Mouse (Mus musculus) heart, embryonic 14.5 days (tissue): ENCODE results near the gene Cmpk2. TPM values are rescaled to one million over a fixed set of nuclear protein-coding genes. Genes with fewer than 3 reads are reported as not detected.

Experiments used
- ATAC-seq: fragments of 200-750 bp; cut with Nextera tagmentation; 2 replicates; pipeline ENCODE4 v1.8.0; 2017; ENCODE audit warnings: low read depth, moderate TSS enrichment; ENCODE audit not compliant: insufficient number of reproducible peaks, insufficient read depth, low FRiP score
- H3K27ac ChIP-seq, 2 experiments: fragments of 200-500 bp in 1 of 2; fragments of 300-500 bp in 1 of 2; sonication (generic) in 1 of 2; replicated peaks in 1 of 2; 2 replicates each; pipeline ENCODE4 v1.5.1; 2012 to 2014; ENCODE audit warnings: low read depth in 2 of 2, low read length in 2 of 2, control low read depth in 1 of 2, mild to moderate bottlenecking in 1 of 2, mixed read lengths in 1 of 2; ENCODE audit not compliant: control insufficient read depth in 1 of 2, insufficient read depth in 1 of 2
- H3K27me3 ChIP-seq: fragments of 300-500 bp; sonication (generic); 2 replicates; pipeline ENCODE4 v1.6.1; 2014; ENCODE audit warnings: mild to moderate bottlenecking, low read length, control low read depth; ENCODE audit not compliant: control insufficient read depth, insufficient read depth
- H3K36me3 ChIP-seq: fragments of 300-500 bp; sonication (generic); 2 replicates; pipeline ENCODE4 v1.6.1; 2014; ENCODE audit warnings: mild to moderate bottlenecking, control low read depth, low read length, mixed read lengths; ENCODE audit not compliant: control insufficient read depth, insufficient read depth
- H3K4me1 ChIP-seq, 2 experiments: fragments of 200-500 bp in 1 of 2; fragments of 300-500 bp in 1 of 2; sonication (generic) in 1 of 2; 2 replicates each; pipeline ENCODE4 v1.6.1; 2012 to 2014; ENCODE audit warnings: low read length in 2 of 2, control low read depth in 1 of 2, mixed read lengths in 1 of 2; ENCODE audit not compliant: control insufficient read depth in 2 of 2, insufficient read depth in 2 of 2
- H3K4me2 ChIP-seq: fragments of 300-500 bp; sonication (generic); 2 replicates; pipeline ENCODE4 v1.6.1; 2014; ENCODE audit warnings: mild to moderate bottlenecking, low read length
- H3K4me3 ChIP-seq, 2 experiments: fragments of 200-500 bp in 1 of 2; fragments of 300-500 bp in 1 of 2; sonication (generic) in 1 of 2; 2 replicates each; pipeline ENCODE4 v1.5.1; 2012 to 2014; ENCODE audit warnings: low read length in 2 of 2, mild to moderate bottlenecking in 2 of 2, control low read depth in 1 of 2, low read depth in 1 of 2, moderate library complexity in 1 of 2; ENCODE audit not compliant: control insufficient read depth in 1 of 2, insufficient read depth in 1 of 2
- H3K9ac ChIP-seq: fragments of 300-500 bp; sonication (generic); 2 replicates; pipeline ENCODE4 v1.6.1; 2014; ENCODE audit warnings: mild to moderate bottlenecking, low read length
- H3K9me3 ChIP-seq: fragments of 300-500 bp; sonication (generic); 2 replicates; pipeline ENCODE4 v1.6.1; 2016; ENCODE audit warnings: low read length, control low read depth; ENCODE audit not compliant: control insufficient read depth
- WGBS: fragments of 180-500 bp; shearing (Covaris S2); extraction: QIAGEN DNeasy Blood & Tissue Kit; methylation state at CpG from one replicate; pipeline ENCODE4 v1.1.7; 2014; 5-methylcytosine and 5-hydroxymethylcytosine counted together
- polyA plus RNA-seq: library from polyadenylated mRNA; unstranded; fragments of >200 nt; fragmentation: Nextera tagmentation; extraction: Ambion mirVana; gene quantifications from 2 replicates; pipeline ENCODE4 v1.2.1, GENCODE M21; 2014

Cmpk2 gene
- polyA plus RNA-seq, 1 experiment from 2014 or later, result 3.0 TPM

- Histone ChIP-seq H3K9ac (no peak overlapping the region), H3K4me3 (no peak overlapping the region), H3K36me3 (no peaks in the 10 kb centered on the region), H3K27me3 (no peaks in the 10 kb centered on the region), H3K4me1 (no peaks in the 10 kb centered on the region), H3K27ac (no peak overlapping the region), H3K4me2 (no peak overlapping the region), H3K9me3 (no peaks in the 10 kb centered on the region)
- WGBS, result 61% methylated on average over 3 of the region's 3 CpGs
- ATAC-seq, result no peak
Observed at GRCm38 (mm10) chr12:26518206-26518605, 49.2 kb downstream of the Cmpk2 start.

- WGBS, result 56% methylated on average over 3 of the region's 3 CpGs
- H3K4me1 ChIP-seq, result peaks cover 8 to 13% of the 10 kb centered on the region in 2 experiments; a peak in 2 of 4 replicates
- H3K9ac ChIP-seq, result no peak overlapping the region
- H3K4me3 ChIP-seq, result no peak overlapping the region
- peak; percentile 76 for ATAC-seq
- no peaks in the 10 kb centered on the region for H3K36me3 ChIP-seq
- H3K27me3 ChIP-seq, result no peaks in the 10 kb centered on the region
- H3K4me2 ChIP-seq, result no peak overlapping the region
- no peaks in the 10 kb centered on the region for H3K9me3 ChIP-seq
- H3K27ac ChIP-seq, result no peak overlapping the region
Observed at GRCm38 (mm10) chr12:26524943-26525697, 56.1 kb downstream of the Cmpk2 start.

GRCm38 (mm10) chr12:26525698-26526026 is 56.7 kb downstream of the Cmpk2 start:
- Histone ChIP-seq H3K27me3 (no peaks in the 10 kb centered on the region), H3K4me2 (no peak overlapping the region), H3K9ac (no peak overlapping the region), H3K36me3 (no peaks in the 10 kb centered on the region), H3K27ac (no peak overlapping the region), H3K4me3 (no peak overlapping the region), H3K4me1 (peaks cover 8 to 13% of the 10 kb centered on the region in 2 experiments; a peak in 2 of 4 replicates), H3K9me3 (no peaks in the 10 kb centered on the region)
- no peak for ATAC-seq
- WGBS, result 37% methylated on average over 5 of the region's 5 CpGs

Other genes with a start within 250 kb of the Cmpk2 start
- 7.8 and 11.5 TPM in 2 replicates for gene Rnf144a, start 54.0 kb upstream of the Cmpk2 start, polyA plus RNA-seq
- gene Rsad2, start 12.8 kb upstream of the Cmpk2 start, polyA plus RNA-seq, result 1.7 and 1.9 TPM in 2 replicates